Mouse (Mus musculus) stomach, postnatal 0 days (tissue): ENCODE measurements around the gene Cdcp1.

Experiments
- CTCF ChIP-seq: IDR thresholded peaks from 2 replicates; pipeline ENCODE4 v1.5.1; 2016; ENCODE audit warnings: antibody characterized with exemption, low read depth, mild to moderate bottlenecking, moderate library complexity
- EP300 ChIP-seq: optimal IDR thresholded peaks from 2 replicates; pipeline ENCODE3; 2016; ENCODE audit warnings: antibody characterized with exemption

DNA sequence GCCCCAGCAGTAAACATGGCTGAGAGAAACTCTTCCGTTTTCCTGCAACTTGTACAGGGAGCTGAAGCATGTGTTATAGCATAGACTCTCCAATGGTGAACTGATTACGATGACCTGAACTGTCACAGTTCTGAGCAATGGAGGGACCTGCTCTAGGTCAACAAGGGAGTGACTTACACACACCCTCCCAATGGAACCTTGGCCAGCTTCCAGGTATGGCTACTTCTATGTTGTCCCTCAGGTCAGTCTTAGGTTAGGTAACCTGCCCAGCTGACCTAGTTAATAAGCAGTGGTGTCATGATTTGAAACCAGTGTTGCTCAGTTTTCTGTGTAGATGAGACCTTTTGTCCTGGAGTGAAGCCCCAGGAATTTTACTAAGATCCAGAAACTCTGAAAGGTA is 8.9 kb downstream of the Cdcp1 start:
- TF ChIP-seq CTCF (no peak), EP300 (no peak)
